8 mouse cellular contexts compared by ENCODE assay signal in genomic region chr12:73908274-73909012, GRCm38 (mm10). TPM values are rescaled to one million over a fixed set of nuclear protein-coding genes. Genes with fewer than 3 reads are reported as not detected.
DNase-seq lines count a peak whose midpoint lies in the region; ATAC-seq and TF ChIP-seq lines count a peak whose summit lies in the region.

No protein-coding gene starts in this region.

- peak; percentile 44 for DNase-seq in adrenal gland, adult 8-10 months
- DNase-seq in embryo, embryonic 10 days (ENCODE audit: low spot score) = peak; percentile 76
- peak; percentile 34 to 51 for DNase-seq in gastrocnemius, postnatal 36 days
- DNase-seq in left cerebral cortex, postnatal 4 days = peak; percentile 71
- DNase-seq in mesoderm, embryonic 11.5 days (ENCODE audit: low read depth, low spot score) = peak; percentile 70

- whole genome bisulfite sequencing in intestine, embryonic 16.5 days = under 1% methylated on average over 61 of the region's 76 CpGs
- WGBS in small intestine, adult 2 months = under 1% methylated on average over 74 of the region's 76 CpGs

- peak overlapping the region; percentile 99 for H3K4me3 ChIP-seq in intestine, embryonic 16.5 days (ENCODE audit: low read length)
- H3K4me3 ChIP-seq in small intestine, adult 2 months (ENCODE audit: low read depth, low read length) = peak overlapping the region; percentile 87

- no peak for TF ChIP-seq POLR2A in small intestine, adult 2 months (IDR thresholded peaks at IDR 0.05; ENCODE audit: low read depth, low read length)

- peak overlapping the region; percentile 61 for H3K4me2 ChIP-seq in intestine, embryonic 16.5 days (ENCODE audit: low read depth, low read length)

- no peaks in the 10 kb centered on the region for H3K36me3 ChIP-seq in intestine, embryonic 16.5 days (ENCODE audit: control insufficient read depth, insufficient read depth, low read length)
- no peaks in the 10 kb centered on the region for H3K36me3 ChIP-seq in small intestine, adult 2 months (ENCODE audit: control insufficient read depth, insufficient read depth, low read length)

- intact Hi-C loops in gastrocnemius, postnatal 36 days (cut with DNase I) = loop anchor here (2.0 to 5.0 kb wide), 4 partner anchors 54 to 200 kb away; partner anchors contain the start of gene Snapc1
- intact Hi-C loops in left cerebral cortex, postnatal 4 days (cut with DNase I) = loop anchor here (5.0 kb wide), 1 partner anchor 201 kb away; no protein-coding TSS in a partner anchor

- TF ChIP-seq CTCF in small intestine, adult 2 months (IDR thresholded peaks at IDR 0.05; ENCODE audit: extremely low read depth, insufficient read length, insufficient replicate concordance, low read depth, low read length) = no peak

- no peaks in the 10 kb centered on the region for H3K9me3 ChIP-seq in intestine, embryonic 16.5 days (ENCODE audit: control insufficient read depth, low read length)

- peaks cover 13% of the 10 kb centered on the region; the same call in 1 of the 2 replicates for H3K4me1 ChIP-seq in intestine, embryonic 16.5 days (ENCODE audit: control insufficient read depth, insufficient read depth, low read length)
- H3K4me1 ChIP-seq in small intestine, adult 2 months (ENCODE audit: control insufficient read depth, insufficient read depth, insufficient read length, low read length) = peaks cover 11% of the 10 kb centered on the region; the same call in 1 of the 2 replicates

- H3K27me3 ChIP-seq in intestine, embryonic 16.5 days (replicated peaks; ENCODE audit: control insufficient read depth, insufficient read depth, low read length) = no peaks in the 10 kb centered on the region
- no peaks in the 10 kb centered on the region for H3K27me3 ChIP-seq in small intestine, adult 2 months (ENCODE audit: control insufficient read depth, insufficient read depth, low read length)

- H3K9ac ChIP-seq in intestine, embryonic 16.5 days (ENCODE audit: low read depth, low read length) = peak overlapping the region; percentile 100

- peak; percentile 56 for ATAC-seq in intestine, embryonic 16.5 days
- ATAC-seq in monocyte, adult 5-6 weeks (replicated peaks; ENCODE audit: insufficient number of reproducible peaks, low FRiP score, low TSS enrichment, poor library complexity, severe bottlenecking) = no peak

- H3K27ac ChIP-seq in intestine, embryonic 16.5 days (ENCODE audit: low read length) = peak overlapping the region; percentile 98
- H3K27ac ChIP-seq in small intestine, adult 2 months (ENCODE audit: insufficient read depth, low read depth, low read length) = peak overlapping the region; percentile 82

RNA-seq across cellular contexts. Expression of gene Hif1a, which starts 7.3 kb away (rescaled TPM):
- total RNA-seq in adrenal gland, adult 8-10 months (2022) = 10 to 100 TPM; 61.1 to 71.2 (median 65.2) TPM
- 10 to 100 TPM; 12.4 to 16.0 TPM for total RNA-seq in gastrocnemius, postnatal 36 days (2021)
- polyA plus RNA-seq in intestine, embryonic 16.5 days (2015; fragmentation: Nextera tagmentation; extraction: Ambion mirVana) = 37.5 and 43.5 TPM in 2 replicates
- 10 to 100 TPM; 81.5 to 85.3 TPM for total RNA-seq in left cerebral cortex, postnatal 4 days (2021)
- 11.6 and 23.7 TPM in 2 replicates for polyA plus RNA-seq in small intestine, adult 2 months (2012; rRNA removed)
- 87.0 to 108 TPM (median 106 TPM) in 3 replicates for total RNA-seq in monocyte, adult 5-6 weeks (2017)

RNA-seq across cellular contexts. Expression of gene Gm49321, which starts 29.0 kb away (rescaled TPM):
- total RNA-seq in adrenal gland, adult 8-10 months (2022) = 10 to 100 TPM in 2 of 4 experiments, 1 to 10 TPM in 2; 7.0 to 10.7 (median 9.8) TPM
- total RNA-seq in gastrocnemius, postnatal 36 days (2021) = 1 to 10 TPM; 2.5 to 3.5 TPM
- 8.1 and 11.4 TPM in 2 replicates for polyA plus RNA-seq in intestine, embryonic 16.5 days (2015; fragmentation: Nextera tagmentation; extraction: Ambion mirVana)
- 10 to 100 TPM in 1 of 2 experiments, 1 to 10 TPM in 1; 7.6 to 16.7 TPM for total RNA-seq in left cerebral cortex, postnatal 4 days (2021)
- polyA plus RNA-seq in small intestine, adult 2 months (2012; rRNA removed) = not detected in 2 replicates
- not detected in 3 replicates for total RNA-seq in monocyte, adult 5-6 weeks (2017)

RNA-seq across cellular contexts. Expression of gene Snapc1, which starts 55.8 kb away (rescaled TPM):
- total RNA-seq in adrenal gland, adult 8-10 months (2022) = 10 to 100 TPM; 15.1 to 28.9 (median 23.2) TPM
- 1 to 10 TPM; 3.8 to 5.3 TPM for total RNA-seq in gastrocnemius, postnatal 36 days (2021)
- polyA plus RNA-seq in intestine, embryonic 16.5 days (2015; fragmentation: Nextera tagmentation; extraction: Ambion mirVana) = 14.6 and 14.7 TPM in 2 replicates
- 10 to 100 TPM; 31.6 to 37.1 TPM for total RNA-seq in left cerebral cortex, postnatal 4 days (2021)
- 2.0 and 2.8 TPM in 2 replicates for polyA plus RNA-seq in small intestine, adult 2 months (2012; rRNA removed)
- 22.8 to 30.2 TPM (median 29.5 TPM) in 3 replicates for total RNA-seq in monocyte, adult 5-6 weeks (2017)
